Mouse (Mus musculus) left cerebral cortex, postnatal 14 days (tissue): ENCODE data around the gene Med23. TPM values are rescaled to one million over a fixed set of nuclear protein-coding genes. Genes with fewer than 3 reads are reported as not detected.

ENCODE experiments used
- DNase-seq, 2 experiments: peaks; one replicate each; pipeline ENCODE4 v3.0.0; 2021 to 2022; ENCODE audit warnings: low spot score in 2 of 2, mixed read lengths in 1 of 2
- intact Hi-C: fragments of 180-260 bp; cut with DNase I; formaldehyde crosslinking; loops from one replicate; pipeline ENCODE4 v1.15.1; 2025
- long read RNA-seq, 2 experiments: library from polyadenylated mRNA; stranded (forward); transcript quantifications; one replicate each; pipeline ENCODE4 v2.0.0; 2021
- total RNA-seq, 2 experiments: library from RNA; stranded (reverse); gene quantifications; 2 replicates each; pipeline ENCODE4 v1.2.3; 2021

The Med23 gene
- total RNA-seq = 10 to 100 TPM; 29.3 to 41.2 TPM
- long read RNA-seq, experiment 1, full-length matches to known transcripts = 5 of 10 reads
- long read RNA-seq, experiment 1, partial matches to known transcripts = 2 of 10 reads
- long read RNA-seq, experiment 1, other reads (novel, unspliced or antisense) = 3 of 10 reads
- long read RNA-seq, experiment 2, full-length matches to known transcripts = 3 of 6 reads
- long read RNA-seq, experiment 2, partial matches to known transcripts = 3 of 6 reads
- long read RNA-seq, experiment 2, other reads (novel, unspliced or antisense) = 0 of 6 reads

- peak; percentile 99 for DNase-seq
- intact Hi-C loops = loop anchor here (5.0 to 10.0 kb wide), 2 partner anchors 42 to 355 kb away; no protein-coding TSS in a partner anchor
These were observed at the start of gene Med23 for GRCm38 (mm10) chr10:24869760-24870290. TSS of gene Med23 (plus strand) at chr10:24869986.

- DNase-seq = no peak
- intact Hi-C loops = no loop called here
These were observed 47.7 kb upstream of the Med23 start for GRCm38 (mm10) chr10:24821990-24822676.

- no peak for DNase-seq
- intact Hi-C loops = no loop called here
These were observed 46.9 kb upstream of the Med23 start for GRCm38 (mm10) chr10:24822842-24823241.

GRCm38 (mm10) chr10:24823265-24823664 lies 46.5 kb upstream of the Med23 start:
- no peak for DNase-seq
- intact Hi-C loops = no loop called here

- intact Hi-C loops = no loop called here
- no peak for DNase-seq
These were observed 45.9 kb upstream of the Med23 start for GRCm38 (mm10) chr10:24823697-24824535.

GRCm38 (mm10) chr10:24824621-24825020 lies 45.2 kb upstream of the Med23 start:
- intact Hi-C loops = no loop called here
- no peak for DNase-seq

- no peak for DNase-seq
These were observed 44.2 kb upstream of the Med23 start for GRCm38 (mm10) chr10:24825456-24826081.

GRCm38 (mm10) chr10:24826130-24826529 lies 43.7 kb upstream of the Med23 start:
- no peak for DNase-seq
- intact Hi-C loops = no loop called here

More at GRCm38 (mm10) chr10:24825456-24826081, 44.2 kb upstream of the Med23 start:
- intact Hi-C loops = no loop called here

- DNase-seq = no peak
- intact Hi-C loops = no loop called here
These were observed 41.6 kb upstream of the Med23 start for GRCm38 (mm10) chr10:24828136-24828535.

- intact Hi-C loops = no loop called here
These were observed 39.3 kb upstream of the Med23 start for GRCm38 (mm10) chr10:24830448-24830847.

GRCm38 (mm10) chr10:24831377-24832095 lies 38.2 kb upstream of the Med23 start:
- intact Hi-C loops = no loop called here
- DNase-seq = no peak

More at GRCm38 (mm10) chr10:24830448-24830847, 39.3 kb upstream of the Med23 start:
- DNase-seq = no peak

- no peak for DNase-seq
- intact Hi-C loops = no loop called here
These were observed 37.5 kb upstream of the Med23 start for GRCm38 (mm10) chr10:24832306-24832705.

GRCm38 (mm10) chr10:24834634-24835371 lies 35.0 kb upstream of the Med23 start:
- intact Hi-C loops = no loop called here
- no peak for DNase-seq

GRCm38 (mm10) chr10:24835702-24836342 lies 34.0 kb upstream of the Med23 start:
- intact Hi-C loops = no loop called here
- DNase-seq = no peak

GRCm38 (mm10) chr10:24836366-24837038 lies 33.3 kb upstream of the Med23 start:
- intact Hi-C loops = no loop called here
- DNase-seq = no peak

- intact Hi-C loops = no loop called here
- no peak for DNase-seq
These were observed 29.0 kb upstream of the Med23 start for GRCm38 (mm10) chr10:24840795-24841194.

- intact Hi-C loops = no loop called here
These were observed 27.8 kb upstream of the Med23 start for GRCm38 (mm10) chr10:24841998-24842397.

More at GRCm38 (mm10) chr10:24841998-24842397, 27.8 kb upstream of the Med23 start:
- no peak for DNase-seq
